Mouse (Mus musculus): Measurements from ENCODE around the gene Phlpp2. TPM values are rescaled to one million over a fixed set of nuclear protein-coding genes. Genes with fewer than 3 reads are reported as not detected.

Phlpp2 gene
- polyA plus RNA-seq, 1 experiment from 2014 or later, result 5.2 TPM

DNA sequence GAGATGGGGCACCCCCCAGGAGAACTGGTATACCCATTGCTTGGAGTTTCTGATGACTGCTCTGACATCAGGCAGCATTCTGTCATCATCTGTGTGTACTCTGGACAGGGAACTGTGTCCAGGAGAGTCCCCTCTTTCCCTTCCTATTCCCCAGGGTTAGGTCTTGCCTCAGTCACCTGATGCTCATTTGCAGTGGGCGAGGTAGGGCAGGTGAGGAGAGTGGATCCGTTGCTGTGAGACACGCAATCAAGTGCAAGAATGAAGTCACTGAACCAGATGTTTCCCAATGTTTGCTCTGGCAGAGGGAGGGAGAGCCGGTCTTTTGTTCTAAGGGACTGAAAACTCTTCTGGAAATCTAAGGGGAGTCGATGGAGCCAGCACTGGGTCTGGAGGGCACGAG is 111.0 kb downstream of the Phlpp2 start:
- no peak for ATAC-seq (replicated peaks)
- Histone ChIP-seq H3K4me1 (peaks cover 6% of the 10 kb centered on the region; the same call in 1 of the 2 replicates), H3K4me2 (no peak overlapping the region), H3K9me3 (no peaks in the 10 kb centered on the region), H3K27ac (no peak overlapping the region), H3K27me3 (replicated peaks) (no peaks in the 10 kb centered on the region), H3K36me3 (replicated peaks) (no peaks in the 10 kb centered on the region), H3K9ac (no peak overlapping the region), H3K4me3 (no peak overlapping the region)
- WGBS, result 77% methylated on average over 6 of the region's 6 CpGs

- H3K27me3 ChIP-seq (replicated peaks), result no peaks in the 10 kb centered on the region
- H3K9ac ChIP-seq, result no peak overlapping the region
- no peaks in the 10 kb centered on the region for H3K9me3 ChIP-seq
- H3K27ac ChIP-seq, result no peak overlapping the region
- no peaks in the 10 kb centered on the region for H3K36me3 ChIP-seq (replicated peaks)
- no peak for ATAC-seq (replicated peaks)
- no peak overlapping the region for H3K4me3 ChIP-seq
- H3K4me1 ChIP-seq, result peaks cover 6% of the 10 kb centered on the region; the same call in 1 of the 2 replicates
- no peak overlapping the region for H3K4me2 ChIP-seq
- WGBS, result 63% methylated on average over 15 of the region's 15 CpGs
Measured at GRCm38 (mm10) chr8:109982386-109983105, 114.2 kb downstream of the Phlpp2 start.

GRCm38 (mm10) chr8:109983944-109984343 is 115.6 kb downstream of the Phlpp2 start:
- Histone ChIP-seq H3K9me3 (no peaks in the 10 kb centered on the region), H3K9ac (no peak overlapping the region), H3K4me2 (no peak overlapping the region), H3K4me1 (peaks cover 6% of the 10 kb centered on the region; the same call in 1 of the 2 replicates), H3K4me3 (no peak overlapping the region), H3K27me3 (replicated peaks) (no peaks in the 10 kb centered on the region), H3K27ac (peak overlapping the region; percentile 68), H3K36me3 (replicated peaks) (no peaks in the 10 kb centered on the region)
- WGBS, result 24% methylated on average over 5 of the region's 5 CpGs
- 0 out of 2 replicates have a peak, but pooled peaks have one; percentile 37 for ATAC-seq (replicated peaks)

- no peak overlapping the region for H3K4me2 ChIP-seq
- no peak for ATAC-seq (replicated peaks)
- H3K9me3 ChIP-seq, result no peaks in the 10 kb centered on the region
- no peaks in the 10 kb centered on the region for H3K27me3 ChIP-seq (replicated peaks)
- WGBS, result 71% methylated on average over 7 of the region's 7 CpGs
- no peak overlapping the region for H3K4me3 ChIP-seq
- H3K4me1 ChIP-seq, result peaks cover 6% of the 10 kb centered on the region; the same call in 1 of the 2 replicates
- no peak overlapping the region for H3K27ac ChIP-seq
- no peak overlapping the region for H3K9ac ChIP-seq
- no peaks in the 10 kb centered on the region for H3K36me3 ChIP-seq (replicated peaks)
Measured at GRCm38 (mm10) chr8:109986384-109986783, 118.0 kb downstream of the Phlpp2 start.

DNA sequence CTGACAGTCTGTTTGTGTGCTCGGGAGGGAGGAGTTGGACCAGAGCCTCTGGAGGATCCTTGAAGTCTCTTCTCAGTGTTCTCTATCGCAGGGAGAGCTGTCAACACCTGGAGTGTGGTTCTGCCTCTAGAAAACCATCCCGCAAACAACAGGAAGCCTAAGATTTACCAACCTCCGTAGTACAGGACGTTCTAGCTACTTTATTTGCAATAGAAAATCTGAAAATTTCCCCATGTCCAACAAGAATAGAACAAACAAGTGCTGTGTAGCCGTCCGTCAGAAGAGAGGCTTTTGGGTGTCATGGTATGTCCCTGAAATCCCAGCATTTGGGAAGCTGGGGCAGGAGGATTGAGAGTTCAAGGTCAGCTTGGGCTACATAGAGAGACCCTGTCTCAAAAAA is 119.4 kb downstream of the Phlpp2 start:
- 83% methylated on average over 7 of the region's 7 CpGs for WGBS
- ATAC-seq (replicated peaks), result no peak
- Histone ChIP-seq H3K4me2 (no peak overlapping the region), H3K36me3 (replicated peaks) (no peaks in the 10 kb centered on the region), H3K4me1 (peaks cover 6% of the 10 kb centered on the region; the same call in 1 of the 2 replicates), H3K9me3 (no peaks in the 10 kb centered on the region), H3K27ac (no peak overlapping the region), H3K27me3 (replicated peaks) (no peaks in the 10 kb centered on the region), H3K4me3 (no peak overlapping the region), H3K9ac (no peak overlapping the region)

GRCm38 (mm10) chr8:109989151-109989550 is 120.8 kb downstream of the Phlpp2 start:
- Histone ChIP-seq H3K9ac (no peak overlapping the region), H3K27ac (no peak overlapping the region), H3K36me3 (replicated peaks) (no peaks in the 10 kb centered on the region), H3K27me3 (replicated peaks) (no peaks in the 10 kb centered on the region), H3K4me3 (no peak overlapping the region), H3K4me2 (no peak overlapping the region), H3K9me3 (no peaks in the 10 kb centered on the region), H3K4me1 (peaks cover 2% of the 10 kb centered on the region; the same call in 1 of the 2 replicates)
- WGBS, result 95% methylated on average over 8 of the region's 8 CpGs
- ATAC-seq (replicated peaks), result no peak

- Histone ChIP-seq H3K4me3 (no peak within 1 kb of the TSS), H3K27me3 (replicated peaks) (no peaks in the 10 kb centered on the region), H3K27ac (no peak within 1 kb of the TSS), H3K36me3 (replicated peaks) (no peaks in the 10 kb centered on the region), H3K4me2 (no peak within 1 kb of the TSS), H3K9ac (no peak within 1 kb of the TSS), H3K4me1 (no peaks in the 10 kb centered on the region), H3K9me3 (no peaks in the 10 kb centered on the region)
- ATAC-seq (replicated peaks), result no peak
- WGBS, result 84% methylated on average over 8 of the region's 8 CpGs
Measured at GRCm38 (mm10) chr8:109990224-109990623, 121.9 kb downstream of the Phlpp2 start, which contains the start of gene Tat. Gene Tat, plus strand, starts transcription at chr8:109990437.

DNA sequence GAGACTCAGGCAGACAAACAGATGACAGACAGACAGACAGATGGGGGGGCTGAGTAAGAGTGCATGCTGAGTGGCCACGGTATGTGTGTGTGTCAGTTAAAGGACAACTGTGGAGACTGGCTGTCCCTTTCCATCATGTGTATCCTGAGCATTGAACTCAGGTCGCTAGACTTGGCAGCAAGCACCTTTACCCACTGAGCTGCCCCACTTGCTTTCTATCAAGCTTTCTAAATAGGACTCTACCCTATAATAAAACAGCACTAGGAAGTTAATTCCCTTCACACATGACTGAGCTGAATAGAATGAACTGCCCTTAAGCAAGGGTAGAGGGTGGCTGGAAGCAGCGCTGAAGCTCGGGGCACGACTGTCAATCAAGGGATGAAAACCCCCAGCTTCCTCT is 123.8 kb downstream of the Phlpp2 start:
- no peak for ATAC-seq (replicated peaks)
- no peaks in the 10 kb centered on the region for H3K27me3 ChIP-seq (replicated peaks)
- H3K9ac ChIP-seq, result no peak overlapping the region
- WGBS, result 67% methylated on average over 5 of the region's 5 CpGs
- no peak overlapping the region for H3K4me3 ChIP-seq
- no peaks in the 10 kb centered on the region for H3K9me3 ChIP-seq
- H3K36me3 ChIP-seq (replicated peaks), result no peaks in the 10 kb centered on the region
- H3K4me2 ChIP-seq, result no peak overlapping the region
- no peaks in the 10 kb centered on the region for H3K4me1 ChIP-seq
- H3K27ac ChIP-seq, result no peak overlapping the region

DNA sequence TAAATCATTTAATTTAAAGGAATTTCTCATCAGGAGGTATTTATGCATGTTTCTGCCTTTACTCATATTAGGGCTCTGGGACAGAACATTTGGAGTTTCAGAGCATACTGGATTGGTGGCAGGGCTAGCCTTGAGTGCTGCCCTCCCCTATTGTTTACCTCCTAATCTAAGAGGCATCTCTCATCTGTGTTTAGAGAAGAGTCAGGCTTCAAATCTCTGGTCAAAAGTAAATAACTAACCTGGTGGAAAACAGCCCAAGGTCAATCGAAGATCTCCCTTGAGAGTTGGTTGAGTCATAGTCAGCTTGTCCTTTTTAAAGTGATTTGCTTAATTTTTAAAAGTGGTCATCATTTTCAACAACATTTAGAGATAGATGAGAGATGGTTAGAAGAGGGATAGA is 124.6 kb downstream of the Phlpp2 start:
- Histone ChIP-seq H3K4me3 (no peak overlapping the region), H3K9ac (no peak overlapping the region), H3K4me1 (no peaks in the 10 kb centered on the region), H3K36me3 (replicated peaks) (no peaks in the 10 kb centered on the region), H3K27me3 (replicated peaks) (no peaks in the 10 kb centered on the region), H3K4me2 (no peak overlapping the region), H3K9me3 (no peaks in the 10 kb centered on the region), H3K27ac (no peak overlapping the region)
- no peak for ATAC-seq (replicated peaks)
- WGBS, result 89% methylated on average over 1 of the region's 1 CpGs

Other genes starting within 250 kb of the Phlpp2 start
- 160 and 166 TPM in 2 replicates for gene Ist1, start 175.3 kb upstream of the Phlpp2 start, polyA plus RNA-seq (2015; fragmentation: Nextera tagmentation; extraction: Ambion mirVana)
- 83.8 and 84.4 TPM in 2 replicates for gene Zfp821, start 163.0 kb upstream of the Phlpp2 start, polyA plus RNA-seq (2015; fragmentation: Nextera tagmentation; extraction: Ambion mirVana)
- gene Atxn1l, start 130.8 kb upstream of the Phlpp2 start, polyA plus RNA-seq (2015; fragmentation: Nextera tagmentation; extraction: Ambion mirVana), result 3.5 and 4.1 TPM in 2 replicates
- gene Ap1g1, start 90.0 kb upstream of the Phlpp2 start, polyA plus RNA-seq (2015; fragmentation: Nextera tagmentation; extraction: Ambion mirVana), result 48.0 and 52.9 TPM in 2 replicates
- 2.1 and 2.8 TPM in 2 replicates for gene Marveld3, start 93.7 kb downstream of the Phlpp2 start, polyA plus RNA-seq (2015; fragmentation: Nextera tagmentation; extraction: Ambion mirVana)
- gene Tat, start 121.9 kb downstream of the Phlpp2 start, polyA plus RNA-seq (2015; fragmentation: Nextera tagmentation; extraction: Ambion mirVana), result not detected in 2 replicates
- gene Chst4, start 171.2 kb downstream of the Phlpp2 start, polyA plus RNA-seq (2015; fragmentation: Nextera tagmentation; extraction: Ambion mirVana), result not detected in 2 replicates
- 24.5 TPM in 2 replicates for gene Zfp612, start 211.2 kb downstream of the Phlpp2 start, polyA plus RNA-seq (2015; fragmentation: Nextera tagmentation; extraction: Ambion mirVana)
- gene Gm21964, start 232.7 kb downstream of the Phlpp2 start, polyA plus RNA-seq (2015; fragmentation: Nextera tagmentation; extraction: Ambion mirVana), result not detected in 2 replicates
- not detected in 2 replicates for gene Gm17720, start 234.2 kb downstream of the Phlpp2 start, polyA plus RNA-seq (2015; fragmentation: Nextera tagmentation; extraction: Ambion mirVana)